Mouse (Mus musculus): ENCODE data around the gene Dctpp1. TPM values are rescaled to one million over a fixed set of nuclear protein-coding genes. Genes with fewer than 3 reads are reported as not detected.
"Not testable (repeated sequence)": the region's sequence is repeated elsewhere in the genome, so short reads cannot be mapped to it uniquely, and the experiment has no call there.

Gene Dctpp1
- polyA plus RNA-seq, 1 experiment from 2014 or later, result 162 TPM

DNA sequence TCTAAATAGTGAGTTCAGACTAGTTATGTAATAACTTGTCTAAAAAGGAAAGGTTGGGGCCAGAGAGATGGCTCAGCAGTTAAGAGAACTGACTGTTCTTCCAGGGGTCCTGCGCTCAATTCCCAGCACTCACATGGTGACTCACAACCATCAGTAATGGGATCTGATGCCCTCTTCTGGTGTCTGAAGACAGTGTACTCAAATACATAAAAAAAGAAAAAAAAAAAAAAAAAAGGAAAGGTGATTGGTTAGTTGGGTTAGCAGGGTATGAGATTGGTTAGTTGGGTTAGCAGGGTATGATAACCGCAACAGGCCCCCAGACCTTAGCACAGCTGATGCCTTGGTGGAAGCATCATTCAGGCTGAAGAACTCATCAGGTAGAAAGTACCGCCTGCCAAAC lies 3.0 kb upstream of the Dctpp1 start:
- no peaks in the 10 kb centered on the region; the same call in 1 of the 2 replicates for H3K36me3 ChIP-seq
- peaks cover 18% of the 10 kb centered on the region; the same call in 1 of the 2 replicates for H3K4me1 ChIP-seq (replicated peaks)
- no peak overlapping the region for H3K27ac ChIP-seq (ENCODE audit: poor library complexity, severe bottlenecking)
- H3K4me3 ChIP-seq, result no peak overlapping the region
- whole genome bisulfite sequencing, result 86% methylated on average over 3 of the region's 3 CpGs
- no peak for ATAC-seq (ENCODE audit: insufficient number of reproducible peaks, low FRiP score)
- no peaks in the 10 kb centered on the region; the same call in 1 of the 2 replicates for H3K9me3 ChIP-seq (replicated peaks)
- H3K4me2 ChIP-seq, result no peak overlapping the region
- no peaks in the 10 kb centered on the region for H3K27me3 ChIP-seq (replicated peaks)
- no peak overlapping the region for H3K9ac ChIP-seq

DNA sequence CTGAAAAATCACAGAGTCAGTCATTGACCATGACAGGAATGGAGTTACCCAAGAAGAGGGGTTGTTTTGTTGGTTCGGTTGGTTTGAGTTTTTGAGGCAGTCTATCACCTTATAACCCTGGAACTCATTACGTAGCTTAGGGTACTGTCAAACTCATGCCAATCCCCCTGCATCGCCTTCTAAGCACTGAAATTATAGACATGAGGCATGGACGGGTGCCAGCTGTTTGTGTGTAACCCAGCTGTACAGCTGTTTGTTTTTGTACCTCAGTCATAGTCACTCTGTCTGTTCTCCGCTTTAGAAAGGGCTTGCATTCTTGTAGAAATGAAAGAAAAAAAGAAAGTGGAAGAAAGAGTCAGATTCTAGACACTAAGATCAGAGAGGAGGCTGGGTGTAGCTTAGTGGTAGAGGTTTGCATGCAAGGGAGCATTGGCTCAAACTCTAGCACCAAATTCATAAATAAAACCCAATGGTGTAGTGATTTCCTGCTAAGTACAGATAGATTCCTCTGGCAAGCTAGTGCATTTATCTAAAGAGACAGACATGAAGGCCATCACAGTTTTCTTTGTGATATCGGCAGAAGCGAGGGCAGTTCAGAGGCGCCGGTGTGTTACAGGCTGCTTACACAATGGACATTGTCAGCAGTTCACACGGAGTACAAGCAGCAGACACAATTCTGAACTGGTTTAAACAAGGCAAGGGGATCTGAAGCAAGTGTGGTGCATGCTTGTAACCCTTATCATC lies 1.9 kb upstream of the Dctpp1 start:
- H3K4me1 ChIP-seq (replicated peaks), result peaks cover 18% of the 10 kb centered on the region; the same call in 1 of the 2 replicates
- WGBS, result 70% methylated on average over 10 of the region's 10 CpGs
- no peaks in the 10 kb centered on the region for H3K9me3 ChIP-seq (replicated peaks)
- ATAC-seq (ENCODE audit: insufficient number of reproducible peaks, low FRiP score), result no peak
- H3K4me3 ChIP-seq, result no peak overlapping the region
- H3K9ac ChIP-seq, result no peak overlapping the region
- no peaks in the 10 kb centered on the region for H3K27me3 ChIP-seq (replicated peaks)
- no peak overlapping the region for H3K4me2 ChIP-seq
- H3K36me3 ChIP-seq, result peaks cover 3% of the 10 kb centered on the region
- no peak overlapping the region for H3K27ac ChIP-seq (ENCODE audit: poor library complexity, severe bottlenecking)

DNA sequence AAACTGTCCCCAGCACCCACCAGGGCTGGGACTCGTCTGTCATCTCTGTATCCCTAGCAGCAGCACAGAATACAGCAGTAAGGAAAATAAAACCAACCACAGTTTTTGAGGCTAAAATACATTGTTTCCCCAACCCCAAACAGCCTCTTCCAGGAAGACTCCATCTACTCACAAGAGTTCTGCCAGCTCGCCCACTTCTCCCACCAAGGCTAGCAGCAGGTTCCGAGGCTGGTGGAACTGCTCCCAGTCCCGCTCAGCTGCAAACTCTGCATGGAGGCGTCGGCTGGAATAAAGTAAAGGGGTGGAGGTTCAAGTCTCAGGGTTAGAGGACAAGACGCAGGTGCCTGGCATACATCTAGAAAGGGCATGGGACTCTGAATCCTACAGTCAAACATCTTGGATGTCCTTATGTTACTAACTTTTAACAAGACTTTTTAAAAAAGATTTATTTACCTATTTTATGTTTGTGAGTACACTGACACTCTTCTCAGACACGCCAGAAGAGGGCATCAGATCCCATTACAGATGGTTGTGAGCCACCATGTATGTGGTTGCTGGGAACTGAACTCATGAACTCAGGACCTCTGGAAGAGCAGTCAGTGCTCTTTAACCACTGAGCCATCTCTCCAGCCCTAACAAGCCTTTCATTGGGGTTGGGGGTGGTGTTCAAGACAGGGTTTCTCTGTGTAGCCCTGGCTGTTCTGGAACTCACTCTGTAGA lies 1.2 kb downstream of the Dctpp1 start:
- Histone ChIP-seq H3K4me2 (peak overlapping the region; percentile 86), H3K27ac (ENCODE audit: poor library complexity, severe bottlenecking) (no peak overlapping the region), H3K9me3 (replicated peaks) (no peaks in the 10 kb centered on the region), H3K4me3 (peak overlapping the region; percentile 70), H3K4me1 (replicated peaks) (peaks cover 26% of the 10 kb centered on the region), H3K27me3 (replicated peaks) (no peaks in the 10 kb centered on the region), H3K36me3 (peaks cover 15% of the 10 kb centered on the region), H3K9ac (peak overlapping the region; percentile 76; the same call in 1 of the 2 replicates)
- WGBS, result 77% methylated on average over 8 of the region's 8 CpGs
- ATAC-seq (ENCODE audit: insufficient number of reproducible peaks, low FRiP score), result no peak

DNA sequence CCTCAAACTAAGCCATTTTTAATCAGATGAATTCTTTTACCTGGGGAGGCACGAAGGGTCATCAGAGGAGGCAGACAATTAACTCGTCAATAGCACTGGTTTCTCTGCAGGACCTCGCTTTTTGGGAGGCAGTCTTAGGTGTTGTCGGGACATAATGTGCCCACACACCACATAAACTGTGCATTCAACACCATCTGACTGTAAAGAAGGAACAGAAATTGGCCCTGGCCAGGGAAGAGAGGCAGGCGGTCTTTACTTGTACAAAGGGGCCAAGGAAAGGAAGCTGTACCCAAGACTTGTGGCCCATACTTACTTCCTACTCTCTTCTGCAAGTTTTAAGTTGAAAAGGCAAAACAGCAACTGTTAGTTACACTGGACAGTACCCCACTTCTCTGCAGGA lies 4.0 kb downstream of the Dctpp1 start:
- Histone ChIP-seq H3K4me1 (replicated peaks) (peaks cover 26% of the 10 kb centered on the region), H3K27ac (ENCODE audit: poor library complexity, severe bottlenecking) (no peak overlapping the region), H3K27me3 (replicated peaks) (no peaks in the 10 kb centered on the region), H3K9me3 (replicated peaks) (no peaks in the 10 kb centered on the region), H3K36me3 (peaks cover 15% of the 10 kb centered on the region), H3K9ac (no peak overlapping the region), H3K4me2 (no peak overlapping the region), H3K4me3 (no peak overlapping the region)
- WGBS, result 87% methylated on average over 5 of the region's 5 CpGs
- no peak for ATAC-seq (ENCODE audit: insufficient number of reproducible peaks, low FRiP score)

- peaks cover 15% of the 10 kb centered on the region for H3K36me3 ChIP-seq
- WGBS, result 79% methylated on average over 2 of the region's 2 CpGs
- no peak for ATAC-seq (ENCODE audit: insufficient number of reproducible peaks, low FRiP score)
- H3K4me3 ChIP-seq, result no peak overlapping the region
- no peaks in the 10 kb centered on the region for H3K9me3 ChIP-seq (replicated peaks)
- no peak overlapping the region for H3K27ac ChIP-seq (ENCODE audit: poor library complexity, severe bottlenecking)
- H3K9ac ChIP-seq, result no peak overlapping the region
- H3K4me2 ChIP-seq, result no peak overlapping the region
- peaks cover 20% of the 10 kb centered on the region for H3K4me1 ChIP-seq (replicated peaks)
- H3K27me3 ChIP-seq (replicated peaks), result no peaks in the 10 kb centered on the region
Measured at GRCm38 (mm10) chr7:127255965-127256364, 4.5 kb downstream of the Dctpp1 start.

GRCm38 (mm10) chr7:127255008-127255407 lies 5.5 kb downstream of the Dctpp1 start:
- no peak for ATAC-seq (ENCODE audit: insufficient number of reproducible peaks, low FRiP score)
- Histone ChIP-seq H3K4me1 (replicated peaks) (peaks cover 19% of the 10 kb centered on the region), H3K9me3 (replicated peaks) (no peaks in the 10 kb centered on the region), H3K27me3 (replicated peaks) (no peaks in the 10 kb centered on the region), H3K36me3 (peaks cover 17% of the 10 kb centered on the region), H3K4me3 (peak overlapping the region; percentile 55), H3K27ac (ENCODE audit: poor library complexity, severe bottlenecking) (no peak overlapping the region), H3K9ac (peak overlapping the region; percentile 73; the same call in 1 of the 2 replicates), H3K4me2 (peak overlapping the region; percentile 73)
- WGBS, result 19% methylated on average over 4 of the region's 4 CpGs

GRCm38 (mm10) chr7:127253821-127254769 lies 6.4 kb downstream of the Dctpp1 start:
- Histone ChIP-seq H3K36me3 (peaks cover 26% of the 10 kb centered on the region), H3K27me3 (replicated peaks) (no peaks in the 10 kb centered on the region), H3K4me2 (peak overlapping the region; percentile 73), H3K9ac (peak overlapping the region; percentile 76), H3K27ac (ENCODE audit: poor library complexity, severe bottlenecking) (peak overlapping the region; percentile 71), H3K9me3 (replicated peaks) (no peaks in the 10 kb centered on the region), H3K4me3 (peak overlapping the region; percentile 55), H3K4me1 (replicated peaks) (peaks cover 11% of the 10 kb centered on the region)
- peak; percentile 92 for ATAC-seq (ENCODE audit: insufficient number of reproducible peaks, low FRiP score)
- under 1% methylated on average over 136 of the region's 136 CpGs for WGBS

DNA sequence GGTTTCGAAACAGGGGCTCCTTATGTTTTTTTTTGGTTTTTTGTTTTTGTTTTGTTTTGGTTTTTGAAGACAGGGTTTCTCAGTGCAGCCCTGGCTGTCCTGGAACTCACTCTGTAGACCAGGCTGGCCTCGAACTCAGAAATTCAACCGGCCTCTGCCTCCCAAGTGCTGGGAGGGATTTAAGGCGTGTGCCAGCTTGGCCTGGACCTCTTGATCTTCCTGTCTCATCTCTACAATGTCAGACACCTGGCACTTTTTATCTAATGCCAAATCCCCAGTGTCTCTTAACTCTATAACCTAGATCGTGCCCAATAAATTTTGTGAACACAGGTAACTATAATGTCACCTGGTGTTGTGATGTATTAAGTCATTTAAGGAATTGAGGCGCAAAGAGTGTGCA lies 7.2 kb downstream of the Dctpp1 start:
- Histone ChIP-seq H3K27ac (ENCODE audit: poor library complexity, severe bottlenecking) (peak overlapping the region; percentile 71), H3K27me3 (replicated peaks) (no peaks in the 10 kb centered on the region), H3K9me3 (replicated peaks) (no peaks in the 10 kb centered on the region), H3K9ac (peak overlapping the region; percentile 76), H3K4me3 (peak overlapping the region; percentile 55), H3K4me2 (peak overlapping the region; percentile 73), H3K4me1 (replicated peaks) (peaks cover 8% of the 10 kb centered on the region), H3K36me3 (peaks cover 26% of the 10 kb centered on the region)
- 79% methylated on average over 6 of the region's 6 CpGs for WGBS
- ATAC-seq (ENCODE audit: insufficient number of reproducible peaks, low FRiP score), result no peak

GRCm38 (mm10) chr7:127252414-127252813 lies 8.1 kb downstream of the Dctpp1 start:
- Histone ChIP-seq H3K4me1 (replicated peaks) (peaks cover 8% of the 10 kb centered on the region), H3K27me3 (replicated peaks) (no peaks in the 10 kb centered on the region), H3K4me3 (no peak overlapping the region), H3K9ac (no peak overlapping the region), H3K4me2 (no peak overlapping the region), H3K9me3 (replicated peaks) (no peaks in the 10 kb centered on the region), H3K36me3 (peaks cover 25% of the 10 kb centered on the region), H3K27ac (ENCODE audit: poor library complexity, severe bottlenecking) (no peak overlapping the region)
- 94% methylated on average over 2 of the region's 2 CpGs for WGBS
- no peak for ATAC-seq (ENCODE audit: insufficient number of reproducible peaks, low FRiP score)

DNA sequence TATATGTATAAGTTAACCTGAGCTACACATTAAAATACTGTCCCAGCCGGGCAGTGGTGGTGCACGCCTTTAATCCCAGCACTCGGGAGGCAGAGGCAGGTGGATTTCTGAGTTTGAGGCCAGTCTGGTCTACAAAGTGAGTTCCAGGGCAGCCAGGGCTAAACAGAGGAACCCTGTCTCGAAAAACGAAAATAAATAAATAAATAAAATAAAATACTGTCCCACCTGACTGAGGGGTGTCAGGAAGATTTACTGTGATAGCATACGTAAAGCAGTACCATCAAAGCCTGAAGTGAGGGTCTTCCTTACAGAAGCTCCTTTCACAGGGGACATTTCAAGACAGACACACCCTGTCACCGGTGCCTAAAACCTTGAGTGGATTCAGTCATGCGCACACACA lies 10.0 kb downstream of the Dctpp1 start:
- WGBS, result 90% methylated on average over 8 of the region's 8 CpGs
- H3K9me3 ChIP-seq (replicated peaks); H3K4me2 ChIP-seq; H3K4me3 ChIP-seq; H3K27ac ChIP-seq (ENCODE audit: poor library complexity, severe bottlenecking); ATAC-seq (ENCODE audit: insufficient number of reproducible peaks, low FRiP score); H3K9ac ChIP-seq; H3K27me3 ChIP-seq (replicated peaks): not testable (repeated sequence)
- peaks cover 16% of the 10 kb centered on the region for H3K4me1 ChIP-seq (replicated peaks)
- peaks cover 27% of the 10 kb centered on the region for H3K36me3 ChIP-seq
